Mouse (Mus musculus): ENCODE measurements around the gene Mtm1.

Gene Mtm1

DNA sequence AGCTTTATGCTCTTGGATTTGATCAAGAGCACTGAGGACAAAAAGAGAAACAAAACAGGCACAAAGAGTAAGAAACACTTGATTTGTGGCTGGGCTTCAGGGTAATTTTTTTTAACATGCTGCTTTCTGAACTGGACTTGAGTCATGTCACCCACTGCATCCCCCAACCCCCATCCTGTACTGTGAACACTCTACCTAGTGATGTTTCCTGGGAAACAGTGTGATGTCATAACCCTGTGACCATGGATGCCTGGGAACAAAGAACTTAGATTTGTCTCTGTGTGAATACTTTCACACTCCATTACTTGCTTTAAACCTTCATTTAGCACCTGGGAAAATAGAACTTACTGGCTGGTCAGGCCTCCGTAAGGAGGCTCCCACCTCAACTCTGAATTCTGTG lies at the start of gene Mtm1:
Gene Mtm1, plus strand, starts transcription at position 301 of the 400 bp plus-strand sequence.
- DNase-seq: no peak

DNA sequence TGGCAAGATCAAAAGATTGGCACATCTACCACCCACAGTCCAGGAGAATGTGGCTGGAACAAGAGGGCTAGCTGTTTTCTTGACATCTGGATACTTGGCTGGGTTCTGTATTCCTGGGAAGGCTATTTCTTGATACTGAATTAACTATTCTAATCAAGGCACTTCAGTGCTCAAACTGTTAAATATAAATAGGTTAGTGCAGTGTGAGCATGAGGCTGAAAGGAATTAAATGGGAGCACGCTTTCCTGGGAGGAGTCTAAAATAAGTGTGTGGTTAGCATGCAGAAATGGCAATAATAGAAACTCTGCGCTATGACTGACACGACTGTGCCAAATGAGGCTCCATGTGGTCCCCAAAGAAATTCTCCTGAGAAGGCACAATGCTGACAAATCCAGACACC lies 29.0 kb upstream of the Mtm1 start:
- DNase-seq: no peak

GRCm38 (mm10) chrX:71183671-71184070 lies 26.9 kb upstream of the Mtm1 start:
- DNase-seq: no peak

DNA sequence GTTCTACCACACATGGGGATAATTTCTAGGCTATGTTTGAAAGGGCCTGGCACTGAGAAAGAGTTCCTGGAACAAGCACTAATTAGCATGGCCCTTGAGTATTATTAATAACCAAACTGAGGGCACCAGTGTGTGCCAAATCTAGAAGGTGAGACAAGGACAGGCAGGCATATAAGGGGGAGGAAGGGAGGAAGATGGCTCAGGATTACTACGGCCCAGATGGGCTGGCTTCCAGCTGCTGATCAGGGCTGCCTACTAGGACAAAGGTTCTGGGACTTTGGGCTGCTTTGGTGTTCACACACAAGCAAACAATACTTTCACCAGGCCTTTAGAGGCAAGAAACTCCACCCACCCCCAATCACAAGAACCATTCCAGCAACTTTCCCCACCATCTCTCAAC lies 24.2 kb upstream of the Mtm1 start:
- DNase-seq: no peak

- DNase-seq: no peak
These were observed 5.8 kb upstream of the Mtm1 start for GRCm38 (mm10) chrX:71204776-71205175.

GRCm38 (mm10) chrX:71205821-71206542 lies 4.6 kb upstream of the Mtm1 start:
- DNase-seq: no peak

DNA sequence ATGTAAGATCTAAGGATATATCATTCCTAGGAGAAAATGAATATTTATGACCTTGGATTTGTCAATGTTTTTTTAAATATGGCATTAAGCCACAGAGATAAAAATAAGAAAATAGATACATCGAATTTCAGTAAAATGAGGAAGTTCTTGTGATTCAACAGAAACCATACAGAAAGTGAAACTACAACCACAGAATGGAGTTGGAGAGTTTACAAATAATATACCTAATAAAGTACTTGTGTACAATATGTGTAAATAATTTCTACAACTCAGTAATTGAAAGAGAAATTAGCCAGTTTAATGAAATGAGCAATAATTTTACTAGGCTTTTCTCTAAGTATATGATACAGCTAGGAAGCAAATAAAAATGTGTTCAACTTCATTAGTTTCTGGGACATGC lies 4.0 kb upstream of the Mtm1 start:
- DNase-seq: no peak

- DNase-seq: no peak
These were observed 2.3 kb downstream of the Mtm1 start for GRCm38 (mm10) chrX:71212911-71213310.

DNA sequence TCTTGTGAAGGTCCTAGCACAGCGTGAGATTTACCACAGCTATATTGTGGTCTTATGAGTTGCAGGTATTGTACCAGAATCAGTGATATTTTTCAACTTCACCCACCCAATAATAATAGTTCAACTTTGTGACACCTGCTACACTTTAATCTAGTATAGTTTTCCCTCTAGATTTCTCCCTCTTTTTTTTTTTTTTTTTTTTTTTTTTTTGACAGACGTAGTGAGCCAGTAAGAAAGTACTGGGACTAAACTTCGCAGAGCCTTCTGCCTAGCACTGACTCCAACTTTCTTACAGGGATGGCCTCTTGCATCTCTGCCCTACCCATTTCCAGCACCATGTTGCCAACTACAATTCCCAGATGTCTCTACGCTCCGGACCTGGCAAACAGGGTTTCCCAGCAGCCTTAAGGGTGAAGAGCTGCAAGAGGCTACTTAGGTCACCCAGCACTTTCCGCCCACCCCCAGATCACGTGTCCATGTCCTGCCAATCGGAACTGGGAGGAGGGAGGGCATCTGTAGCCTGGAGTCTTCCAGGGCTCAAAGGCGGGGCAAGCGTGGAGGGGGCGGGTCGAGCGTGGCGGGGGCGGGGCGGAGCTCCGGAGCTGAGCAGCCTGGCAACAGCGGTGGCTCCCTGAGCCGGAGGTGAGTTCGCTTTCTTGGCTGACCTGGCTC lies 4.0 kb downstream of the Mtm1 start:
- DNase-seq: peak; percentile 80

DNA sequence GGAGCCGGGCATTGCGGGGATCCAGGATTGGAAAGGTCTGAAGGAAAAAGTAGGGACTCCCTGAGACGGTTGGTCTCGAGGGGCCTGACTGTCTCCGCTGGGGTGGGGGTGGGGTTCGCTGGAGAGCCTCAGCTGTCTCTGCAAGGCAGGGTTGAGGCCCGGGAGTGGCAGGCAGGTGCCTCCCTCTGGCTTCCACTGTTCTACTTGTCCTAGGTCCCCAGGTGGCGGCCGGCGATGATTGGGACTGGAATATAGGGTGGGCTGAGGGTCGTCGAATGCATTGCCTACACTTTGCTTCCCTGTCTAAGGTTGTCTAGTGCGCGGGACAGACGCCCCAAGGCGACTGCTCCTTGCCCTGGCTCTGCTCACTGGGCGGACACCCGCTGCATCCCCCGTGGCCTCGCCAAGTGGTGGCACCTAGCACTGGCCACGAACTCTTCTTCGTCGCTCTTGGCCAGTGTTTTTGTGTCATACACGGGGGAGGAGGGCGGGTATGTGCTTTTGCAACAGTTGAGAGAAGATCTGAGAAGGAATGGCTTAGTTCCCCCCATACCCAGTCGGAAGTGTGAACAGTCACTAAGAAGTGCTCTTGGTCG lies 4.6 kb downstream of the Mtm1 start:
- DNase-seq: no peak

GRCm38 (mm10) chrX:71216879-71217278 lies 6.3 kb downstream of the Mtm1 start:
- DNase-seq: no peak

DNA sequence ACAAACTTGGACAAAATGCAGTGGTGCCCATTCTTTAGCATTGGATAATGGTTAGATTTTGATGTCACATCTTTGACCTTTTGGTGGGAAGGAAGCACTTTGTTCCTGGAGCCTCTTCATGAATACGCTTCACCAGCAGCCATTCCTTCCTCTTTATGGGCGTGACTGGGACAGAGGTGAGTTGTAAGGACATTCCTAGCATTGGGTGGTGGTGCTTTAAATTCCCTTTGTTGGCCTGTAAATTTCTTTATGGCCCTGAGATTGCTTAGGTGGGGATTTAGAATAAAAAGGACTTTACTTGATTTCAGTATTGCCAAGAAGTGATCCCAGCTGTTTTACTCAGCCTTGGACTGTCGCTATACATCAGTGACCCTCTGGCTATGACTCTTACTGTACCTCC lies 8.3 kb downstream of the Mtm1 start:
- DNase-seq: no peak

- DNase-seq: no peak
These were observed 10.3 kb downstream of the Mtm1 start for GRCm38 (mm10) chrX:71220896-71221295.

GRCm38 (mm10) chrX:71222648-71223408 lies 12.3 kb downstream of the Mtm1 start:
- no peak for DNase-seq

- no peak for DNase-seq
These were observed 16.3 kb downstream of the Mtm1 start for GRCm38 (mm10) chrX:71226881-71227280.

DNA sequence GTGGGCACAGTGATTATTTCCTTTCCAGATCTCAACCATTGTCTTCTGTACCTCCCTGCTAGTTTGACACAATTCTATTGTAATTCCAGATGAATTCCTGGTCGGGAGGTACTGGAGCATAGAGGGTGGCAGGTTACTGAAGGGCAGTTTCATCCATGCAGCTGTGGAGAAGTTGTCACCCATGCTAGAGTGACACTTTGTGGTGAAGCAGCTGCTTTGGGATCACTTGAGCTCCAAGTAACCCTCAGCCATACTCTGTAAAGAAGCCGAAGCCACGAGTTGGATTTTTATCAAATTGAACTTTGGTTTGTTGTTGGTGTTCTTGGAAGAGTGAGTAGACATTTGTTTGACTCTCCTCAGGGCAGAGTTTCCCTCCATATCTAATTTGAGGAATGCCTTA lies 17.6 kb downstream of the Mtm1 start:
- DNase-seq: no peak

GRCm38 (mm10) chrX:71230847-71231246 lies 20.3 kb downstream of the Mtm1 start:
- DNase-seq: no peak

GRCm38 (mm10) chrX:71256422-71256821 lies 45.9 kb downstream of the Mtm1 start:
- no peak for DNase-seq

DNA sequence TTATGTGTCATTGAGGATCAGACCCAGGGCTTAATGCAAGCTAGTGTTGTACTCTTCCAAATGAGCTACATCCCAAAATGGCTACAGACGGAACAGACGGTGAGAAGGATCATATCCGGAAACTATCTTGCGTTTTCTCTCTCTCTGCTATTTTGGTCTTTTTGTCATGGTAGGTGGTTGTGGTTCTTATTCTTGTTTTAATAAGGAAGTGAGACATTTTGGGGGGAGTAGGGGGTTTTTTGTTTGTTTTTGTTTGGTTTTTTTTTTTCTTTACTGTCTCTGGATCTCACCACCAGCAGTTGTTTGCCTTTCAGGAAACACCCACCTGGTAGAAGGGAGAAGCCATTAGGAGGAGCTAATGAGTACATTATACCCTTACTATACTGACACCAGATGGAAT lies 50.3 kb downstream of the Mtm1 start:
- DNase-seq: no peak

DNA sequence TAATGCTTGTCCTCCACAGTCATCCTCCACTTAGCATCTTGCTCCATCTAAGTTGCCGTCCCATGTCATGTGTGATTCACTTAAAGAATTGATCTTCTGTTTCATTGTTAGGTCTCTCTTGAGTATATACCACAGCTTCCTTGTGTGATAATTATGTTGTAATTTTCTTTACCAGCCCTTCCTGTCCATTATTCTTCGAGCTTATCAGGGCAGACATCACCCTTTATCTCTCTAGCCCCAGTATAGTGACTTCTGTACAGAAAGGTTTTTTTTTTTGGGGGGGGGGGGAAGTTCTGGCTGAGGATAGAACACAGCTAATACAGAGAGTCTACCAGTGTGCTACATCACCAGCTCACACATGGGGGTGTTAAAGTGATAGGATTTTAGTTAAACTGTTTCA lies 53.7 kb downstream of the Mtm1 start:
- DNase-seq: no peak

GRCm38 (mm10) chrX:71268972-71269371 lies 58.4 kb downstream of the Mtm1 start:
- no peak for DNase-seq

DNA sequence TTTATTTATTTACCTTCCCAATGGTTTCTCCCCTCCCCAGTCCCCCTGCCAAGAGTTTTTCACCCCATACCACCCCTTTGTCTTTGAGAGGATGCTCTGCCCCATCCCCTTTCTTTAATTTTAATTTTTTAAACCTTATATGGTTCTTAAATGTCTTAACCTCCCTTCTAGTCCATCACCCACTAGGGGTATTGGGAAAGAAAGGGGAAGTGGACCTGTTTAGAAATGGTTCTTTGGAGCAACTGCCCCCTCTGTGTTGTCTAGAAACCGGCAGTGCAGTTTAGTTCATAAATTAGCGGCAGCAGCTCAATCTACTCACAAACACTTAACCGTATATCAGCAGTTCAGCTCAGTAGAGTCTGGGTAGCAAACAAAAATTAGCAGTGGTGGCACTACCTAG lies 63.6 kb downstream of the Mtm1 start:
- no peak for DNase-seq

GRCm38 (mm10) chrX:71285473-71285872 lies 74.9 kb downstream of the Mtm1 start:
- no peak for DNase-seq

DNA sequence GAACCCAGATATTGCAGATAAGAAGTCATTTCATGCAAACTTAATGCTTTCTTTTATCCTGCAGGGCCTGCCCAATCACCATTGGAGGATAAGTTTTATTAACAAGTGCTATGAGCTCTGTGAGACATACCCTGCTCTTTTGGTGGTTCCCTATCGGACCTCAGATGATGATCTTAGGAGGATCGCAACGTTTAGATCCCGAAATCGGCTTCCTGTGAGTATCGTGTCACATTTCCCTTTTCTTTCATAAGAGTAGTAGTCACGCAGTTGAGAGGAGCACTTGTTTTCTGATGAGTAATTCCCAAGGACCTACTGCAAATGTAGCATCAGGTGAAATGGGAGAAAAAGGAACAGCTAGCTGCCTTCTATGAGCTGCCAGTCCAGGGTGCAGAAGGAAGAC lies 76.5 kb downstream of the Mtm1 start:
- DNase-seq: no peak
